Mouse (Mus musculus): ENCODE measurements around the gene Tpd52l2.
"Not testable (repeated sequence)": the region's sequence is repeated elsewhere in the genome, so short reads cannot be mapped to it uniquely, and the experiment has no call there.

- TF ChIP-seq CTCF (IDR thresholded peaks at IDR 0.05; ENCODE audit: low read depth, low read length); POLR2A (IDR thresholded peaks at IDR 0.05; ENCODE audit: extremely low read depth, insufficient read depth, low read length): not testable (repeated sequence)
Measured at GRCm38 (mm10) chr2:181495845-181496244, 1.1 kb upstream of the Tpd52l2 start.

Measured in liver, adult 2 months (tissue).